Mouse (Mus musculus) T-helper 2 cell (primary cell): ENCODE measurements at regions not wholly inside any gene's neighbourhood (a gene's known extent, or its start where the extent isn't known, plus 50 kb on each side); places are given as distances from the start of the nearest gene placed in this dataset.

ENCODE experiments used
- in situ Hi-C: fragments of 300-600 bp; cut with MboI, MseI; formaldehyde crosslinking; loops from one replicate; pipeline ENCODE4 v1.15.1; 2025; ENCODE audit warnings: high pct_unique_total_duplicates

- in situ Hi-C loops: no loop called here
Measured at GRCm38 (mm10) chr9:47429691-47430090, 100.3 kb upstream of the Cadm1 start.

DNA sequence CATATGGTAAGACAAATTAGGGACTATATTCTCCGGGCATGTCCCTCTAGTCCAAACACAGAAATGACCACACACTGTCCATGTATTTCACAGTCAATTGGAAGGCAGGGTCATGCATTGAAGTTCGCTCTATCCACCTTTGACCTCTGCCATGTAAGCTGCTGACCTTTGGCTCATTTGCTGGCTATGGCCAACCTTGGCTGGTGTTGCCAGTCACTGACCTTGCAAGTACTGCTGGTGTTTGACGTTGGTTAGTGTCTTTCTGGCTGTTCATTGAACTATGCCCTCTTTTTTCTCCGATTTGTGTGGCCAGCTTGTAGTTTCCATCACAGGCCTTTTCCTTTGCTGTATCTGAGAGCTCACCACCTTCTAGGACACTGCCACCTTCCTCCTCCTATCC, 97.3 kb upstream of the Cadm1 start:
- in situ Hi-C loops: no loop called here

GRCm38 (mm10) chr9:47433185-47433584, 96.8 kb upstream of the Cadm1 start:
- in situ Hi-C loops: no loop called here

- in situ Hi-C loops: no loop called here
Measured at GRCm38 (mm10) chr9:47434091-47434490, 95.9 kb upstream of the Cadm1 start.

DNA sequence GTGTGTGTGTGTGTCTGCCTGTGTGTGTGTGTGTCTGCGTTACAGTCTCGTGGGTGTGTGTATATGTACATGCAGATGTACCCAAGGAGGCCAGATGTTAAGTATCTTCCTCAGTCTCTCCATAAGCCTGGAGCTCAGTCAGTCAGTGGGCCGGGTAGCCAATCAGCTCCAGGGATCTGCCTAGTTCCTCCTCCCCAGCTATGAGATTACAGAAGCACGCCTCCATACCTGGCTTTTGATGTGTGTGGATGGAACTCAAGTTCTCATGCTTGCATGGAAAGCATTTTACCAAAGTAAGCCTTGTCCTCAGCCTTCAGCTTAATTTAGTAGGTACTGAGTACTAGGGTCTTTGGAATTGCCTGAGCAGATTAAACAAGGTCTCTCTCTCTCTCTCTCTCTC, 91.0 kb upstream of the Cadm1 start:
- in situ Hi-C loops: no loop called here

- in situ Hi-C loops: no loop called here
Measured at GRCm38 (mm10) chr9:47439506-47439905, 90.5 kb upstream of the Cadm1 start.

DNA sequence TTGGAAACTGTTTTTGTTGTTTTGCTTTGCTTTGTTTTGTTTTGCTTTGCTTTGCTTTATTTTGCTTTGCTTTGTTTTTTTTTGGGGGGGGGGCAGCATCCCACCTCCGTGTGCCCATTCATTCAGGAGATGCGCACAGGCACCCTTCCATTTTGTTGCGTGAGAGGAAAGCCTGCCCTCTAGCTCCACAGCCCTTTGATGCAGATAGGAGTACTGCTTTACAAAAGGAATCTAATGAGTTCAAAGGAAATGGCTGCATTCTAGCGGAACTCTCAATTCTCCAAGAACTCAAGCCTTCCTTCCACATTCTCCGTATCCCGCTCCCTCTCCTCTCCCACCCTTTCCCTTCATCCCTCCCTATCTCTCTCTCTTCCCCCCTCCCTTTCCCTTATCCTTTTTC, 89.8 kb upstream of the Cadm1 start:
- in situ Hi-C loops: no loop called here

GRCm38 (mm10) chr9:47441155-47441554, 88.8 kb upstream of the Cadm1 start:
- in situ Hi-C loops: no loop called here

- in situ Hi-C loops: no loop called here
Measured at GRCm38 (mm10) chr9:47444168-47444567, 85.8 kb upstream of the Cadm1 start.

- in situ Hi-C loops: no loop called here
Measured at GRCm38 (mm10) chr9:47444752-47445151, 85.2 kb upstream of the Cadm1 start.

GRCm38 (mm10) chr9:47445332-47445731, 84.6 kb upstream of the Cadm1 start:
- in situ Hi-C loops: no loop called here

- in situ Hi-C loops: loop anchor here (10.0 kb wide), 1 partner anchor 1652 kb away; no protein-coding TSS in a partner anchor
Measured at GRCm38 (mm10) chr9:47452752-47453151, 77.2 kb upstream of the Cadm1 start.

GRCm38 (mm10) chr9:47458721-47459418, 71.1 kb upstream of the Cadm1 start:
- in situ Hi-C loops: loop anchor here (10.0 kb wide), 1 partner anchor 1646 kb away; no protein-coding TSS in a partner anchor

DNA sequence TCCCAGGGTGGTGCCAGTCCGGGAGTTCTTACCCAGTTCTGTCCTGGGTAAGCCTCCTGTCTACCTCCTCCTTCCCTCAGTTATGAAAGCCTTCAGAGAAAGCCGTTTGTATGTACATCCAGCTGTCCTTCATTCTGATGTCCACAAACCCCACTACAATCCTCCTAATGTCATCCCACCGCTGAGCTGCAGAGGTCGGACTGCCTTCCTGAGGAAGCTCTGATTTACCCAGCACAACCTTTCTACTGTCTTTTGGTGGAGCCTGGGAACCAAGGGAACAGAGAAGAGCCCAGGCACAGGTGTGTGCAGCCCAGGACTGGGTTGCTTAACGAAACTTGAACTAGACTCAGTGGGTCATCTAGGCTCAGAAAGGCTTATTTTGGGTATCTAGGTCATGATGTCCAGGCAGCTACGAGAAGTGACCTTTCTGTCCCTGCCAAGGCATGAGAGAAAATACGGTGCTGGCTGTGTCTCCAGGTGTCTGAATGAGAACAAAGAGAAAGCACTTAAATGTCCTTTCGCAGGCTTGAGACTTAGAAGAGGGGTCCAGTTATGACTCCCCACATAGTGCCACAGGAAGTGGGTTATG, 70.4 kb upstream of the Cadm1 start:
- in situ Hi-C loops: loop anchor here (10.0 kb wide), 1 partner anchor 1645 kb away; no protein-coding TSS in a partner anchor

GRCm38 (mm10) chr9:47460241-47460640, 69.7 kb upstream of the Cadm1 start:
- in situ Hi-C loops: no loop called here

DNA sequence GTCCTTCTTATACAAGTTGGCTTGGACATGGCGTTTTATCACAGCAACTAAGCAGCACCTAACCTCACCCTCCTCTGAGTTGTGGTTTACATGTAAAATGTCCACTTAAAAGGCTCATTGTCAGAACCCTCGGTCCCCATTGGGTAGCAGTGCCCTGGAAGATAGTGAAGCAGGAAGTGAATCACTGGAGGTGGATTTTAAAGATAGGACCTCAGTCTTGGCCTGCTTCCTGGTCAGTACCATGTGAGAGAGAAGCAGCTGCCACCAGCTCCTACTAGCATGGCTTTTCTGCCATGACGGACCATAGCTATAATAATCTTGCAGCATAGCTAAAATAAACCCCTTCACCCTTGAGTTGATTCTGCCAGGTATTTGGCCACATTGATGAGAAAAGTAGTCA, 68.1 kb upstream of the Cadm1 start:
- in situ Hi-C loops: no loop called here

DNA sequence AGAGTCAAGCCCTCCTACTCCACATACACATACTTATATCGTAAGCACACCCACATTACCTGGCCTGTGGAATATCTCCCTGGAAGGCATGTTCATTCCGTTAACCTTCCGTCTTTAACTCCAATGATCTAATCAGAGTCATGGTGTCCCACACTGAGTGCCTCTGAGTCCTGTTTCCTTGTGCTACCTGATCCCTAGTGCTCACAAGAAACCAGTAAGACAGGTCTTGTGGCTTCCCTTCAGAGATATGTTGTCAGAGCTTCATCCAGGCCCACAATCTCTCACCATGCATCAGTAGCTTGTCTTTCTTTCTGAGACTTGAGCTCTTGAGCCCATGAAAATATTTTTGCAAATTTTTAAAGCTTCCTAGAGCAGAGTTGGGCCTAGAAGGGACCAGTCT, 63.2 kb upstream of the Cadm1 start:
- in situ Hi-C loops: no loop called here

- in situ Hi-C loops: no loop called here
Measured at GRCm38 (mm10) chr9:47467815-47468214, 62.2 kb upstream of the Cadm1 start.

DNA sequence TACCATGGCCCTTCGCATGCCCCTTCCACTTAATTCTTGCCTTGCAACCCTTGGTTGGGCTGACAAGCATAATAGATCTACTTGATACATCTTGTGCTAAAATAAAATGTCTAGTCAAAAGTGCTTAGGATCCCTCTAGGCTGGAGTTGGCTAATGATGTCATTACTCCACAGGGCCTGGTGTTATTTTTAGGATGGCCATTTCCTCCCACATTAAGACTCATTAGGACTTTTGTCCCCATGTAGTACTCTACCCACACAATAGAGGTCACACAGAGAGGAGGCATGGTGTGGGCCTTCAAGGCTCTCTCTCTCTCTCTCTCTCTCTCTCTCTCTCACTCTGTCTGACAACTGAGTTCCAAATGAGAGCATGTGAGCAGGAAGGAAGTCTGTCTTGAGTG, 60.4 kb upstream of the Cadm1 start:
- in situ Hi-C loops: no loop called here

- in situ Hi-C loops: no loop called here
Measured at GRCm38 (mm10) chr9:47470741-47471140, 59.2 kb upstream of the Cadm1 start.

DNA sequence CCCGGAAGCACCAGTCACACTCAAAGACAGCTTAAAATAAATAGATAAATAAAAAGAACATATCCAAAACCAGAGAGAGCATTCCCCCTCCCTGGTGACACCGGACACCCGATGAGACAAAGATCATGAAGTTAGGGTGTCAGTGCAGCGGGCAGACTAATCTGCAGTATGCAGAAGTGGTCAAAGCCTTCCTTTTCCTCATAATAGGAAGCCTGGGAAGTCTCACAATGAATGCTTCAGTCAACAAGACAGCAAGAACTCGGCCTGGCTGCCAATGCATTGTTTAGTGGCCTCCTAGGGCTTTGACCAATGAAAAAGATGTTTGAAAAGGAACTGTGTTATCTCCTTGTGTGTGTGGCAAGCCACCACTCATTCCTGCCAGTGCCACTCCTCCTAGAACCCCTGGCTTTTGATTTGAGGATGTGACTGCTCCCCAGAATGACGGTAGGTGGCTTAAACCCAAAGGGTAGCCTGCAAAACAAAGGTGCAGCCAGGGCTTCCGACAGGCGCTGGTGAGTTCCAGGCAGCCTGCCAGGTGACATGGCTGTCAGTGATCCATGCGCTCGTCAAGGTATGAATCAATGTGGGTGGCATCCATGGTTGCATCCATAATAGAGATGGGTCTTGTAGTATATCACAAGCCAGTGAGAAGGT, 58.1 kb upstream of the Cadm1 start:
- in situ Hi-C loops: no loop called here

- in situ Hi-C loops: no loop called here
Measured at GRCm38 (mm10) chr9:47473776-47474365, 56.1 kb upstream of the Cadm1 start.

GRCm38 (mm10) chr9:47474776-47475175, 55.2 kb upstream of the Cadm1 start:
- in situ Hi-C loops: no loop called here
